Mouse (Mus musculus) myocyte (in vitro differentiated cells): Measurements from ENCODE around the gene Sparc.

Source experiments
- CEBPB ChIP-seq: IDR thresholded peaks from 2 replicates; pipeline ENCODE4 v1.6.1; 2011; ENCODE audit warnings: mild to moderate bottlenecking, moderate library complexity; ENCODE audit not compliant: poor library complexity, insufficient read depth, severe bottlenecking
- POLR2A ChIP-seq: IDR thresholded peaks from one replicate; pipeline ENCODE4 v1.6.1; 2011; ENCODE audit warnings: low read depth, mild to moderate bottlenecking, control low read depth, moderate library complexity; ENCODE audit not compliant: insufficient read length
- POLR2AphosphoS2 ChIP-seq: IDR thresholded peaks from one replicate; pipeline ENCODE4 v1.6.1; 2011; ENCODE audit warnings: low read depth, control low read depth; ENCODE audit not compliant: insufficient read length
- USF1 ChIP-seq: IDR thresholded peaks from one replicate; pipeline ENCODE4 v1.6.1; 2011; ENCODE audit warnings: low read depth, mild to moderate bottlenecking, control low read depth, moderate library complexity

GRCm38 (mm10) chr11:55468012-55468411, 45.0 kb upstream of the Sparc start:
- TF ChIP-seq POLR2A (no peak), POLR2AphosphoS2 (no peak), USF1 (no peak), CEBPB (no peak)
